Mouse (Mus musculus) R1 (cell line): ENCODE measurements around the gene Camk1d.

Experiments used
- DNase-seq: peaks from one replicate; pipeline ENCODE4 v3.0.0-alpha.2; 2018; ENCODE audit warnings: low read depth, low spot score

Gene Camk1d

GRCm38 (mm10) chr2:5663499-5663898 is 50.8 kb downstream of the Camk1d start:
- no peak for DNase-seq

GRCm38 (mm10) chr2:5661946-5662345 is 52.4 kb downstream of the Camk1d start:
- no peak for DNase-seq

- DNase-seq = no peak
Observed at GRCm38 (mm10) chr2:5658000-5658399, 56.3 kb downstream of the Camk1d start.

- no peak for DNase-seq
Observed at GRCm38 (mm10) chr2:5656326-5656725, 58.0 kb downstream of the Camk1d start.

DNA sequence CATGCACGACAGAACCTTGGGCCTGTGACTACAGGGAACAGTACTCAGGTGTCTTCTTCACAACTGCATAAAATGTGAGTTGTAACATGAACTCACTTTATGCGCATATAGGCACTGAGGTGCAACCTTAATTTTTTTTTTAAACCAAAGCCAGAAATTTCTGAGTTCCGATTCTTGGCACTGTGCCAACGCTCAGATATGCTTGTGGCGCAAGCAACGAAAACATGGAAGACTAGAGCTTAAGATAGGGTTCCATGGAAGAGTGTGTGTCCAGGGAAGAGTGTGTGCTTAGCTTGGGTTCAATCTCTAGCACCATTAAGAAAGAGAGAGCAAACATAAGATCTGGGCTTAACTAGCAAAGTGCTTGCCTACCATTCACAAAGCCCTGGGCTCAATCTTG is 62.2 kb downstream of the Camk1d start:
- DNase-seq = no peak

GRCm38 (mm10) chr2:5651285-5651870 is 62.9 kb downstream of the Camk1d start:
- no peak for DNase-seq

DNA sequence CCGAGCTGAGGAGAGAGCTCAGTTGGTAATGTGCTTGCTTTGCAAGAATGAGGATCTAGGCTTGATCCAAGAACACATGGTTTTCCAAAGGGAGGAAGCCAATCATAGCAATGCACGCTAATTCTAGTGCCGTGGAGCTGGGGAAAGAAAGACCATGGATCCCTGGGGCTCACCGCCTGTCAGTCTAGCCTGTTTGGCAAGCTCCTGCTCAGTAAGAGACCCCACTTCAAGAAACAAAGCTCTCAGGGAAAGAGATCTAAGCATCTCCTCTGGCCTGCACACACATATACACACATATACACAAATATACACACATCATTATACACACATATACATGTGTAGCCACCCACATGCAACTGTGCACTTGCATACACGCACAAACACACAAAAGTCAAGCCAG is 65.1 kb downstream of the Camk1d start:
- no peak for DNase-seq

- DNase-seq = no peak
Observed at GRCm38 (mm10) chr2:5648764-5649163, 65.6 kb downstream of the Camk1d start.

DNA sequence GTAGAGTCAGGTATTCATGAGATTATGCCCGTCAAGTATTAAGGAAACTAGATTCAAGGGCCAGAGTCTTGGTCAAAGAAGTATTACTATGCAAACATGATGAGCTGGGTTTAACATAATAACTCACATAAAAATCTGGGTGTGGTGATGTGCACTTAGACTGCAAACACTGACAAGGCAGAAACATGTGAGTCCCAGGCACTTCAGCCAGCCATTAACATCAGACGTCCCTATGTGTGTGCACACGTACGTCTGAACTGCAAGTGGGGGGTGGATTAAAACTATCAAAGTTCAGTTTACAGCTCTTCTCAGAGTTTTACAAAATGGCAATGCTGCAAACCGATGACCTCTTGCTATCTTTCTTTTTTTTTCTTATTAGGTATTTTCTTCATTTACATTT is 68.0 kb downstream of the Camk1d start:
- DNase-seq = no peak

DNA sequence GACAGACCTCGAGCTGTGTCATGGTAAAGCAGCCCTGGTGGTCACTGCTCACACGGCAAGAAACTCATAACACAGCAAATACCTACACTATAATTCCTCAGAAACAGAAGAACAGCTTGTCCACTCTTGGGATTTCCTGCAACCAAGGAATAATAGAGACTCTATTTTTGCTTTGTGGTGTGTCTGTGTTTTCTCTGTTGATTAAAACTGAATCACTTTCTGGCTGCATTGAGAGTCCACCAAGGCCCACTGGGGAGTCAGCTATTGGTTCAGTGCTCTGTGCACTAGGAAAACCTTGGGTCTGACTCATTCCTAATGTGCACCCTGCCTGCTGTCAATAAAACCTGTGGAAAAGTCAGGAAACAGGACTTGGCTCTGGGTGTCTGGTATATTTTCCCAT is 68.7 kb downstream of the Camk1d start:
- no peak for DNase-seq

GRCm38 (mm10) chr2:5643937-5644336 is 70.4 kb downstream of the Camk1d start:
- no peak for DNase-seq

- no peak for DNase-seq
Observed at GRCm38 (mm10) chr2:5643226-5643625, 71.1 kb downstream of the Camk1d start.

DNA sequence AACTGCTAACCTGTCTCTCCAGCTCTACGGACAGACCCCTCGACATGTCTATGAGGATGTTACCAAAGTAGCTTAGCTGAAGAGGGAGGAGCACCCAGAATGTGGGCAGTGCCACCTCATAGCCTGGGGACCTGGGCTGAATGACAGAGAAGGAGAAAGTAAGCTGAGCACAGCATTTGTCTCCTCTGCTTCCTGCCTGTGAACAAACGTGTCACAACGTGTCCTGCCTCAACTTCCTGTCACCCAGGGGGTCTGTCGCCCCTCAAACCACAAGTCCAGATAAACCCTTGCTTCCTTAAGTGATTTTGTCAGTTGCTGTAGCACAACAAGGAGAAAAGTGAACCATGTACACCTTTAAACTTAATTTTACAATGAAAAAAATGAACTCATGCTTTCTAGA is 71.7 kb downstream of the Camk1d start:
- no peak for DNase-seq

- no peak for DNase-seq
Observed at GRCm38 (mm10) chr2:5641678-5642077, 72.6 kb downstream of the Camk1d start.

- no peak for DNase-seq
Observed at GRCm38 (mm10) chr2:5640586-5640985, 73.7 kb downstream of the Camk1d start.

GRCm38 (mm10) chr2:5636801-5637742 is 77.2 kb downstream of the Camk1d start:
- no peak for DNase-seq

DNA sequence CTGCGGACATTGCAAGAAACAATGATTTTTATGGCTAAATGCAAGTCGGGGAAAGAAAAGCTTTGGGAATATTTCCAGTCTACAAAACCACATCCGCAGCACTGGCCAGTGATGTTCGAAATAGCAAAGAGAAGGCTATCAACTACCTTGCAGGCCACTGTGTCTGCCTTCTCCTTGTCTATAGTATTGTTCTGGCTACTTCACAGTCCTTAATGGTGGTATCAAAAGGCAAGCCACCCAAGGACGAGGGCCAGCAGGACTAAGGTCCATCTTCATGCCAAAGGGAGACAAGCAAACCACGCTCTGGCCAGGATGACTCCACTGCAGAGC is 82.0 kb downstream of the Camk1d start:
- no peak for DNase-seq

DNA sequence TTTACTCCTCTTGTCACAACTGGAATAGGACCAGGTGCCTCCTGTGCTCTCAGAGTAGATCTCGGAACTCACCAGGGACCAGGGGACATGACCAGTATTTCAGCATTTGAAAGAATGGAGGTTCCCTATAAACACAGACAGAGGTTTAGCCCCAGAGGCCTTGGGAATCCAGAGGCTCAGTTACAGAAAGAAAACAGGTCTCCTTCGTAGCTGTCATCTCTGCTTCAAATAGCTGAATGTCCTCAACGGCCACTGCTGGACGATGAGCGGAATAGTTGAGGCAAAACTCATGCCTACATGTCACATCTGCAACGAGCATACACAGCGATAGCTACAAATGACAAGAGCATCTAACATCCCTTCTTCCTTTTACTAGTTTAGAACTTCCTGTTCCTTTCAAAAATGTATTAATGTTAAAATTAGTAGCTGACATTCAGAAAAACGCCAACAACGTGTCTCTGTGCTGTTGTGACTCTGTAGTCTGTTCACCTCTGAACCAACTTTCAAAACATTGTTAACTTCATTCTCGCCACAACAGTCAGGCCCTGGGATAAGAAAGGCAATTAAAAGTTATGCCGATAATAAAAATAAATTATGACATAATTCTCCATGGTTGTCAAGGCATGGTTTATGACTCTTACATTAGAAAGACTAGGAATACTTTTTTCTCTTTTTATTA is 82.5 kb downstream of the Camk1d start:
- DNase-seq = no peak

DNA sequence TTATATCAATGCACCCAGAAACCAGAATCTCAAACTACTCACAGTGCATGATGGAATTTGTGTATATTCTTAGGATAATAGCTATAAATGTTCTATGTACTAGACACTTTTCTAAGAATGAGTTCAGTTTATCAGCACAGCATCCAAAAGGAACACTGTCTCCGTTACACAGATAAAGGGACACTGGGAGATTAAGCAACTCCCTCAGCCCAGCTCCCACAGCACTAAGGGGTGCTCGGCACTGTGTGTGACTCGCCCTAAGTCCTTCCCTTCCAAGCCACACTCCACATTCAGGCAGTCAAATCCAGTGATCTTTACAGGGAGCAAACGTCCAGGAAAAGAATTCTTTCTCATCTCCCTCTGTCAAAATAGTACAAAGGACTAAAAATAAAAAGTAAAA is 83.6 kb downstream of the Camk1d start:
- no peak for DNase-seq

- DNase-seq = no peak
Observed at GRCm38 (mm10) chr2:5624379-5624778, 89.9 kb downstream of the Camk1d start.

GRCm38 (mm10) chr2:5618361-5618896 is 95.9 kb downstream of the Camk1d start:
- peak; percentile 76 for DNase-seq

DNA sequence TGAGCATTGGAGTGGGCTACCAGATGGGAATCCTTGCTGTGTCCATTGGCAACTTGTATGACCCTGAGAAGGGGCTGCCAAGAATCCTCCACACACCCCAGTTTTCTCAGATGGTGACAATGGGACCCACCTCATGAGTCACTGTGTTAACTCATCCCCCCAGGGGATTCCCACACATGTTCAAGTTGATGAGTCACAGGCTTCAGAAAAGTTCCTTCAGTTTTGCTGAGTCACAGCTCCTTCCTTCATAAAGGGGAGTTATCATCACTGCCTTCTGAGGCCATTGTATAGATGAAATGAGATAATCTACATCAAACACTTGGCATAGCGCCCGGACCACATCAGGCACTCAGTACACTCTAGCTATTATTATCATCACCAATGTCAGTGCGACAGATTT is 99.4 kb downstream of the Camk1d start:
- DNase-seq = peak; percentile 63
